Mouse (Mus musculus) telencephalon, adult 2 months (tissue): ENCODE data around the gene Ube2e2.
"Not testable (repeated sequence)": the region's sequence is repeated elsewhere in the genome, so short reads cannot be mapped to it uniquely, and the experiment has no call there.

ENCODE experiments used
- DNase-seq: peaks from one replicate; pipeline ENCODE4 v3.0.0-alpha.2; 2011; ENCODE audit warnings: low read depth, low spot score

Ube2e2 gene

DNA sequence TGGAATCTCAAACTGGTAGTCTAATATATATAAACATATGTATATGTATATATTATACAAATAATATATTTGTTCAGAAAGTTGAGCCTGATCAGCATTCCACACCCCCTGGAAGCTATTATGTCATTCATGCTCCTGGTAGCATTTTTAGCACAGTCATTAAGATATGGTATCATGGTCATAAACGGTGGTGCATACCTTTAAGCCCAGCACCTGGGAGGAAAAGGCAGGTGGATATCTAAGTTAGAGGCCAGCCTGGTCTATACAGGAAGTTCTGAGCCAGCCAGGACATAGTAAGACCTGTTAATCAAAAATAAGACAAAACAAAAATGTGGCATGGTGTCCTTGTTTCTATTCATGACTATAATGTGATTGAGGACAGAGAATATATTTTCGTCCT lies 140.1 kb downstream of the Ube2e2 start:
- DNase-seq = no peak

DNA sequence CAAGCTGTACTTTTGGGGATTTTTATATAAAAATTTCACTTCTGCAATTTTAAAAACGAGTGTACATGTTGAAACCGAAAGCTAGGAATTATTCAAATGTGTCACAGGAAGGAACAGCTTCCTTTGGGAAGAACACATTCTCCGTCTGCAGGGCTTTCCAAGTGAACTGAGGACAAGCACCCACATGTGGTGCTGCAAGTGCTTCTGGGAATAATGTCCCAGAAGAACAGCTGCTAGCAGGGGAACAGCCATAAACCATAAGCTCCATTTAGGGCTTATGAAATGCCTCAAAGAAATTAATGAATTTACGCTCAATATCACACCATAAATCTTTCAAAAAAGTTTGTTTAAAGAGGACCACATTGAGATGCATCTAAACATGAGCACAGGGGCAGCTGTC lies 162.9 kb downstream of the Ube2e2 start:
- DNase-seq = peak; percentile 78

- no peak for DNase-seq
Measured at GRCm38 (mm10) chr14:18720601-18721591, 173.2 kb downstream of the Ube2e2 start.

DNA sequence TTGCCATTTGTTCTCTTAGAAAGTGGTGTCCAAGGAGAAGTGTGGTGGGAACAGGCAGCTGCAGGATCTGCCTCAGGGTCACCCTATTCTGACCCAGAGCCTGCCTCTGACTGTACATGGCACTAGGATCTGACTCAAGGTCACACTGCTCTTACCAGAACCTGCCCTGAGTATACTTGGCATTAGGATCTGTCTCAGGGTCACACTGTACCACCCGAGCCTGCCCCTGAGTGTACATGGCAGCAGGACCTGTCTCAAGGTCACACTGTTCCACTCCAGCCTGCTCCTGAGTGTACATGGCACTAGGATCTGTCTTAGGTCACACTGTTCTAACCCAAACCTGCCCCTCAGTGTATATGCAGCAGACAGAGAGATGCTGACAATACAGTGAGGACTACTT lies 177.1 kb downstream of the Ube2e2 start:
- DNase-seq = no peak

DNA sequence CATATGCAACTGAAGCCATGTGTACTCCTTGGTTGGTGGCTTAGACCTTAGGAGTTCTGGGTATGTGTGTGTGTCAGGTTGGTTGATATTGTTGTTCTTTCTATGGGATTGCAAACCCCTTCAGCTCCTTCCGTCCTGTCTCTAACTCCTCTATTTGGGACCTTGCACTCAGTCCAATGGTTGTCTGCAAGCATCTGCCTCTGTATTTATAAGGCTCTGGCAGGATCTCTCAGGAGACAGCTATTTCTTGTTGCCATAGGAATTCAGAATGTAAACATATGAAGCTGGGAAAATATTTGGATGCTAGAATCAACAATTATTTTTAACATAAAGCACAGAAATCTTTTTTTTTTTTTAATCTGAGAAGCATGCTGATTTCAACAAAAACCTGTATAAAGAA lies 178.5 kb downstream of the Ube2e2 start:
- DNase-seq = no peak

- no peak for DNase-seq
Measured at GRCm38 (mm10) chr14:18697662-18698225, 196.3 kb downstream of the Ube2e2 start.

DNA sequence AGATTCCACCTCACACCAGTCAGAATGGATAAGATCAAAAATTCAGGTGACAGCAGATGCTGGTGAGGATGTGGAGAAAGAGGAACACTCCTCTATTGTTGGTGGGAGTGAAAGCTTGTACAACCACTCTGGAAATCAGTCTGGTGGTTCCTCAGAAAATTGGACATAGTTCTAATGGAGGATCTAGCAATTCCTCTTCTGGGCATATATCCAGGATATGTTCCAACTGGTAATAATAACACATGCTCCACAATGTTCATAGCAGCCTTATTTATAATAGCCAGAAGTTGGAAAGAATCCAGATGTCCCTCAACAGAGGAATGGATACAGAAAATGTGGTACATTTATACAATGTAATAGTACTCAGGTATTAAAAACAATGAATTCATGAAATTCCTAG lies 197.6 kb downstream of the Ube2e2 start:
- DNase-seq = peak; percentile 19

DNA sequence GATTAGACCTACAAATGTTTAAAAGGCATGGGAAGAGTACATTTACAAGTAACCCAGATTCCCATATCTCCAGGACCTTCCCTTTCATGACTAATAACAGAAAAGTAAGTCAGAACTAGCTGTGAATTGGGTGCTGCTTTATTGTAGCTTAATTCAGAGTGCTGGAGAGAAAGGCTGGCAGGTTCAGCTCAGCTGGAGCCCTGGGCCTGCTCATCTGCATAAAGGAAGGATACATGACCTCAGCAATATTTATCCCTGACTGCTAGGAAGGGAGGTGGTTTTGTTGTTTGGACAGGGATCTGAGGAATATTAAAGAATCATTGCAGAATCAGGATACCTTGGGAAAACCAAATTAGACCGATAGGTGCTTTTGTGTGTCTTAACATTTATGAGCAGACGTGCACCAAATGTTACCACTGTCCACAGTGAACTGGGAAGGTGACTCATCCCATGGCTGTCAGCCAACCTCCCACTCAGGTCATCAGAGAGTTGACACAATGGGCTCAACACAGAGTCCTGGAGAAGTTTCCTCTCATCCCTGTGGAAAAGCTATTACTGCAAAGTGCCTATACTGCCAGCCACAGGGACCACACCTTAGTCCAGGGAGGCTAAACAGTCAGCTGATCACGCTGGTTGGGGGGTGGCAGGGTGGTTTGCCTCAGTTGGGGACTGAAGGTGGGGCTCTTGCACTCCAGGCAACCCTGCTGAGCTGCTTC lies 215.8 kb downstream of the Ube2e2 start:
- no peak for DNase-seq

DNA sequence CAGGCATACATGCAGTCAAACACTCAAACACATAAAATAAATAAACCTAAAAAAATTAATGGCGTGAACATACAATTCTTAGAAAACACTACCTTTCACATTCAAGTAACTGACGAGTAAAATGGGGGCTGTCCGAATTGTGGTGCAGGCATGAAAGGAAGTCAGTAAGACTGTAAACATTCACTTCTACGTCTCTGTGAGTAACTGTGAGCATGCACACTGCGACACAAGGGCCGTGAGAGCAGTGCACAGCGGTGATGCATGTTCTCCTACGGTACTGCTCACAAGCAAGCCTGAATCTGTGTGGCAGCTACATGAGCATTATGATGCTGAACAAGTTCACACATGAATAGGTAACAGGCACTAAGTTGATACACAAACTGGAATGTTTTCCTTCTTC lies 223.4 kb downstream of the Ube2e2 start:
- DNase-seq = no peak

GRCm38 (mm10) chr14:18669301-18669935 lies 224.6 kb downstream of the Ube2e2 start:
- DNase-seq = no peak

GRCm38 (mm10) chr14:18668309-18668708 lies 225.8 kb downstream of the Ube2e2 start:
- DNase-seq = not testable (repeated sequence)

- no peak for DNase-seq
Measured at GRCm38 (mm10) chr14:18667755-18668154, 226.3 kb downstream of the Ube2e2 start.

DNA sequence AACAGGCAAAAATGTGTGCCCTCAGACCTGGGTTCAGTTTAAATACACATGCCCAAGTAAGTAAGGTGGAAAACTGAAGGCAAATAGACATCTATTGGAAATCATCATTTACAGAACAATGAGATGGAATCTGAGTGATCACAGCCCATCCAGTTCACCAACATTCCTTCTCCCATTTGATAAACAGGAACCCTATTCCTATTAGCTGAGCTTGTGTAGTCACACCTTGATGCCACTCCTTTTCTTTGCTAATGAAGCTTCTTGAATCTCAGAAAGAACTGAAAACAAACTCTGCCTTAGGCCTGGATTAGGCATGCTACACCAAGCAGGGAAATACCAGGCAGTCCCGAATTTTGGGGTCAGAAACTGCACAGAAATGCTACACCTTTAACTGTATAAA lies 227.8 kb downstream of the Ube2e2 start:
- DNase-seq = no peak

- no peak for DNase-seq
Measured at GRCm38 (mm10) chr14:18665267-18666024, 228.6 kb downstream of the Ube2e2 start.

DNA sequence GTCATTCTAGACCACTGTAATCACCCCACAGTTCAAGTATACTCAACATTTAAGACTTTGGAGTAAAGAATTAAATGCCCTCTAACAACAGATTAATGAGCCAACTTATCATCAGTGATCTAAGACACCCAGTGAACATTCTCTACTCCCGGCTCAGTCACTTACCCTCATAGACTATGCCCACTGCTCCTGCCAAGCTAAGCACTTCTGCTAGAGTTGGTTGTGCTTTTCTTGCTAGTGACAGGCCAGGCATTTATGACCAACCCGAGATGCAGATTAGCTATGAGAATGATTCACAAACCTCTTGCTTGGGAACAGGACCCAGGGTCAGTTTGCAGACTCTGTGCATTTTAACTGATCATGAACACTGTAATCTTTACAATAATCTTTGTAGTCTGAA lies 230.4 kb downstream of the Ube2e2 start:
- DNase-seq = no peak

- DNase-seq = no peak
Measured at GRCm38 (mm10) chr14:18657777-18658753, 236.0 kb downstream of the Ube2e2 start.

GRCm38 (mm10) chr14:18649123-18649675 lies 244.9 kb downstream of the Ube2e2 start:
- DNase-seq = peak; percentile 24

- no peak for DNase-seq
Measured at GRCm38 (mm10) chr14:18641656-18642055, 252.4 kb downstream of the Ube2e2 start.

- no peak for DNase-seq
Measured at GRCm38 (mm10) chr14:18638753-18639456, 255.2 kb downstream of the Ube2e2 start.
